Mouse (Mus musculus) neural tube, embryonic 14.5 days (tissue): Measurements from ENCODE around the gene Erc2. TPM values are rescaled to one million over a fixed set of nuclear protein-coding genes. Genes with fewer than 3 reads are reported as not detected.

Source experiments
- ATAC-seq: fragments of 200-750 bp; cut with Nextera tagmentation; 2 replicates; pipeline ENCODE4 v1.8.0; 2017; ENCODE audit warnings: low read depth, mild to moderate bottlenecking, moderate TSS enrichment, moderate library complexity
- H3K27ac ChIP-seq: fragments of 300-500 bp; sonication (generic); 2 replicates; pipeline ENCODE4 v1.5.1; 2014; ENCODE audit warnings: low read depth, mild to moderate bottlenecking, control low read depth, low read length, moderate library complexity, mixed read lengths
- H3K27me3 ChIP-seq: fragments of 300-500 bp; sonication (generic); 2 replicates; pipeline ENCODE4 v1.6.1; 2014; ENCODE audit warnings: low read length; ENCODE audit not compliant: control insufficient read depth, insufficient read depth
- H3K36me3 ChIP-seq: fragments of 300-500 bp; sonication (generic); 2 replicates; pipeline ENCODE4 v1.6.1; 2014; ENCODE audit warnings: low read length, mixed read lengths; ENCODE audit not compliant: control insufficient read depth, insufficient read depth
- H3K4me1 ChIP-seq: fragments of 300-500 bp; sonication (generic); 2 replicates; pipeline ENCODE4 v1.6.1; 2014; ENCODE audit warnings: low read length; ENCODE audit not compliant: control insufficient read depth, insufficient read depth
- H3K4me2 ChIP-seq: fragments of 300-500 bp; sonication (generic); 2 replicates; pipeline ENCODE4 v1.6.1; 2014; ENCODE audit warnings: mild to moderate bottlenecking, low read depth, low read length, control low read depth
- H3K4me3 ChIP-seq: fragments of 300-500 bp; sonication (generic); 2 replicates; pipeline ENCODE4 v1.5.1; 2014; ENCODE audit warnings: low read depth, low read length, control low read depth, mixed read lengths
- H3K9ac ChIP-seq: fragments of 300-500 bp; sonication (generic); replicated peaks from 2 replicates; pipeline ENCODE4 v1.6.1; 2014; ENCODE audit warnings: low read depth, mild to moderate bottlenecking, control low read depth, low read length, mixed read lengths
- H3K9me3 ChIP-seq: fragments of 300-500 bp; sonication (generic); 2 replicates; pipeline ENCODE4 v1.6.1; 2016; ENCODE audit warnings: low read length; ENCODE audit not compliant: control insufficient read depth
- WGBS: fragments of 180-500 bp; shearing (Covaris S2); extraction: QIAGEN DNeasy Blood & Tissue Kit; methylation state at CpG from one replicate; pipeline ENCODE4 v1.1.7; 2014; 5-methylcytosine and 5-hydroxymethylcytosine counted together
- polyA plus RNA-seq: library from polyadenylated mRNA; unstranded; fragments of >200 nt; fragmentation: Nextera tagmentation; extraction: Ambion mirVana; gene quantifications from 2 replicates; pipeline ENCODE4 v1.2.1, GENCODE M21; 2014

Erc2 gene
- polyA plus RNA-seq, 1 experiment from 2014 or later = 117 TPM

- 73% methylated on average over 2 of the region's 2 CpGs for WGBS
- H3K4me1 ChIP-seq = no peaks in the 10 kb centered on the region
- no peaks in the 10 kb centered on the region for H3K36me3 ChIP-seq
- no peaks in the 10 kb centered on the region for H3K27me3 ChIP-seq
- no peak for ATAC-seq
- no peak overlapping the region for H3K4me3 ChIP-seq
- no peak overlapping the region for H3K9ac ChIP-seq
- no peak overlapping the region for H3K27ac ChIP-seq
- no peak overlapping the region for H3K4me2 ChIP-seq
- H3K9me3 ChIP-seq = no peaks in the 10 kb centered on the region
These were observed 20.8 kb downstream of the Erc2 start for GRCm38 (mm10) chr14:27642981-27643380.

GRCm38 (mm10) chr14:27654670-27655069 is 32.4 kb downstream of the Erc2 start:
- H3K4me2 ChIP-seq = no peak overlapping the region
- H3K27ac ChIP-seq = no peak overlapping the region
- ATAC-seq = no peak
- H3K4me1 ChIP-seq = no peaks in the 10 kb centered on the region
- no peaks in the 10 kb centered on the region for H3K27me3 ChIP-seq
- H3K36me3 ChIP-seq = 0 out of 2 replicates have a peak, but pooled peaks cover 10% of the 10 kb centered on the region
- no peak overlapping the region for H3K4me3 ChIP-seq
- H3K9me3 ChIP-seq = no peaks in the 10 kb centered on the region
- H3K9ac ChIP-seq = no peak overlapping the region
- 44% methylated on average over 11 of the region's 11 CpGs for WGBS

DNA sequence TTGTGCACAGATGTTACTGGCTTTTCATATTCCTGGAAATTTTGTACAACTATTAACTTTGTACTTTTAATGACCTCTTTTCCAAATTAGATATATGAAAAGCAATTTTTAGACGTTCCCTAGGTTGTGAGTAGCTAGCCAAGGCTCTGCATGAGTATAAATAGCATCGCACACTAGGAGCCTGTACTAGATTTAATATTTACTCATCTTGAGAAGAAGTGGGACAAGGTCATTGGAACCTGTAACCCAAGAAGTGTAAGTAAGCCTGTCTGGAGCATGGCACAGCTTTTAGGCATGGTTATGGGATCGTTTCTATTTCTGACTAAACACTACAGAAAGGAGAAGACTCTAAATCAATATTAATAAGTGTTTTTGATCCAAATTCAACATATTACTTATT is 36.4 kb downstream of the Erc2 start:
- Histone ChIP-seq H3K4me2 (no peak overlapping the region), H3K9ac (no peak overlapping the region), H3K9me3 (no peaks in the 10 kb centered on the region), H3K27me3 (no peaks in the 10 kb centered on the region), H3K4me3 (no peak overlapping the region), H3K27ac (no peak overlapping the region), H3K36me3 (0 out of 2 replicates have a peak, but pooled peaks cover under 1% of the 10 kb centered on the region), H3K4me1 (no peaks in the 10 kb centered on the region)
- no peak for ATAC-seq
- 90% methylated on average over 3 of the region's 3 CpGs for WGBS

DNA sequence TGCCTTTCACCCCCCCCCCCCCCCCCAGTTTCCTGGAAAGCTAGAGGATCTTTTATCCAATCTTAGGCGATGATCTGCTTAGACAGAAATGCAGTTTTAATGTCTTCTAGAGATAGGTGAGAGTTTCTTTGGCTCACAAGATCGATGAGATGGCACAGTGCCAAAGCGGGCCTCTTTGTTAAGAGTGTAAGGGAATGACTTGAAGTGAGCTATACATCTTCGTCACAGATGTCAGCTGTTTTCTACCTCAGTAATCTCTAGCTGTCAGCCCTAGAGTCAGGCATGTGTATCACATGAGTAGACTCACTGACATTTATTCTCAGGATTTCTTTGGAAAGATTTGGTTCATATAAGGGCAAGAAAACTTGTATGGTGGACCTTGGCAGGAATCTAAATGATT is 39.2 kb downstream of the Erc2 start:
- Histone ChIP-seq H3K36me3 (no peaks in the 10 kb centered on the region), H3K4me3 (no peak overlapping the region), H3K4me1 (no peaks in the 10 kb centered on the region), H3K9me3 (no peaks in the 10 kb centered on the region), H3K4me2 (no peak overlapping the region), H3K9ac (no peak overlapping the region), H3K27ac (no peak overlapping the region), H3K27me3 (no peaks in the 10 kb centered on the region)
- ATAC-seq = no peak
- WGBS = 52% methylated on average over 4 of the region's 4 CpGs

DNA sequence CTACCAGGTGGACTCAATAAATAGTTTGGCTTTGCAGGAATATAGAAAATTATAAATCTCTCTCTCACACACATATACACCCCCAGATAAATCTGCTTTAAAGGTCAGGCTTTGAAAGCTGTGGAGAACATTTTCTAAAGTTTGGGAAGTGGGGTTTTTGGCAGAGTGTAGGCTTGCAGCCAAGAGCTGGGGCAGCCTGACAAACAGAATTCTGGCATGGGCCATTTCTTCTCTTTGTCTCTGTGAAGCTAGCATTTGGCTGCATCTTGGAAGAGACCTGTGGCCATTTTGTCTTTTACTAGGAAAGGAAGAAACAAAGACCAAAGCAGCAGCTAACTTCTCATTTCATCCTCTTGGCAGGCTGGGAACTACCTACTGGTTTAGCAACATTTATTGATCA is 40.0 kb downstream of the Erc2 start:
- Histone ChIP-seq H3K4me1 (no peaks in the 10 kb centered on the region), H3K27ac (no peak overlapping the region), H3K36me3 (no peaks in the 10 kb centered on the region), H3K9me3 (no peaks in the 10 kb centered on the region), H3K27me3 (no peaks in the 10 kb centered on the region), H3K9ac (no peak overlapping the region), H3K4me3 (no peak overlapping the region), H3K4me2 (no peak overlapping the region)
- ATAC-seq = no peak

- Histone ChIP-seq H3K4me2 (no peak overlapping the region), H3K9me3 (no peaks in the 10 kb centered on the region), H3K27me3 (no peaks in the 10 kb centered on the region), H3K9ac (no peak overlapping the region), H3K27ac (no peak overlapping the region), H3K4me1 (no peaks in the 10 kb centered on the region), H3K4me3 (no peak overlapping the region), H3K36me3 (no peaks in the 10 kb centered on the region)
- ATAC-seq = no peak
- 86% methylated on average over 11 of the region's 11 CpGs for WGBS
These were observed 45.0 kb downstream of the Erc2 start for GRCm38 (mm10) chr14:27667016-27667852.

DNA sequence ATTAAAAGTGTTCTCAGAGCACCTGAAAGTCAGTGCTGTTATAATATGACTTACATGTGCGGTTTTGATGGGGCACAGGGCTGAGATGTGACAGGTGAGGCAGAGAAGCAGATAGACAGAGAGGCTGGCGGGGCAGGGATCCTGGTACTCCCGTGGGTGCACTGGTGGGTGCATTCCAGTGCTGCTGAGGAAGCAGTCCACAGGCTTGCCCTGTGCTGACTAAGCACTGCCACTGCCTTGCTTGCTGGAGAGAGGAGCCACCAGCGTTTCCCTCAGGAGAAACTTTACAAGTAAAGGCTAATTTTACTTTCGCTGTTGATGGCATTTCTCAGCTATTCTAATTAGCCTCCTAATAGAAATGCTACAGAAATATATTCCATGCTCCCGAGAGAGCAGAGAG is 45.9 kb downstream of the Erc2 start:
- Histone ChIP-seq H3K4me1 (no peaks in the 10 kb centered on the region), H3K9ac (no peak overlapping the region), H3K4me2 (no peak overlapping the region), H3K36me3 (no peaks in the 10 kb centered on the region), H3K27ac (no peak overlapping the region), H3K9me3 (no peaks in the 10 kb centered on the region), H3K4me3 (no peak overlapping the region), H3K27me3 (no peaks in the 10 kb centered on the region)
- ATAC-seq = no peak
- WGBS = 77% methylated on average over 6 of the region's 6 CpGs

- Histone ChIP-seq H3K36me3 (no peaks in the 10 kb centered on the region), H3K4me2 (no peak overlapping the region), H3K4me1 (no peaks in the 10 kb centered on the region), H3K9ac (no peak overlapping the region), H3K4me3 (no peak overlapping the region), H3K9me3 (no peaks in the 10 kb centered on the region), H3K27ac (no peak overlapping the region), H3K27me3 (no peaks in the 10 kb centered on the region)
- 75% methylated on average over 3 of the region's 3 CpGs for WGBS
- ATAC-seq = no peak
These were observed 47.7 kb downstream of the Erc2 start for GRCm38 (mm10) chr14:27669939-27670338.

- 95% methylated on average over 7 of the region's 7 CpGs for WGBS
- no peak for ATAC-seq
- H3K4me3 ChIP-seq = no peak overlapping the region
- H3K27ac ChIP-seq = no peak overlapping the region
- no peaks in the 10 kb centered on the region for H3K27me3 ChIP-seq
- H3K4me2 ChIP-seq = no peak overlapping the region
- H3K36me3 ChIP-seq = no peaks in the 10 kb centered on the region
- no peak overlapping the region for H3K9ac ChIP-seq
- H3K9me3 ChIP-seq = no peaks in the 10 kb centered on the region
- no peaks in the 10 kb centered on the region for H3K4me1 ChIP-seq
These were observed 50.5 kb downstream of the Erc2 start for GRCm38 (mm10) chr14:27672761-27673160.
